Mouse (Mus musculus) cerebellum, adult 2 months (tissue): ENCODE results near the gene Cdk5r1. TPM values are rescaled to one million over a fixed set of nuclear protein-coding genes. Genes with fewer than 3 reads are reported as not detected.
A peak's percentile ranks its signal among the peaks of the same experiment; 100 is the strongest.

Experiments used
- DNase-seq, 2 experiments: peaks; one replicate each; pipeline ENCODE4 v3.0.0; 2021
- H3K27ac ChIP-seq: fragments of 200-500 bp; 2 replicates; pipeline ENCODE4 v1.5.1; 2012; ENCODE audit warnings: low read length, control low read depth, inconsistent platforms; ENCODE audit not compliant: insufficient read depth
- H3K27me3 ChIP-seq: fragments of 200-500 bp; 2 replicates; pipeline ENCODE4 v1.6.1; 2012; ENCODE audit warnings: inconsistent platforms, mild to moderate bottlenecking, low read length, moderate library complexity; ENCODE audit not compliant: control insufficient read depth, insufficient read depth
- H3K4me1 ChIP-seq: fragments of 200-500 bp; 2 replicates; pipeline ENCODE4 v1.6.1; 2011; ENCODE audit warnings: low read length; ENCODE audit not compliant: control insufficient read depth, insufficient read depth
- H3K4me3 ChIP-seq: fragments of 200-500 bp; replicated peaks from 2 replicates; pipeline ENCODE3; 2011; ENCODE audit warnings: mild to moderate bottlenecking, low read depth, low read length, control low read depth; ENCODE audit not compliant: insufficient read depth
- CTCF ChIP-seq: fragments of 200-500 bp; IDR thresholded peaks from 2 replicates; pipeline ENCODE4 v1.5.1; 2011; ENCODE audit warnings: low read depth, mild to moderate bottlenecking, control low read depth, low read length, moderate library complexity, borderline replicate concordance; ENCODE audit not compliant: insufficient read depth
- POLR2A ChIP-seq: fragments of 200-500 bp; IDR thresholded peaks from 2 replicates; pipeline ENCODE4 v1.6.1; 2011; ENCODE audit warnings: low read length, control low read depth, borderline replicate concordance; ENCODE audit not compliant: insufficient read depth
- WGBS: fragments of 180-500 bp; shearing (Covaris S2); methylation state at CpG from one replicate; pipeline ENCODE4 v1.1.7; 2018; 5-methylcytosine and 5-hydroxymethylcytosine counted together
- polyA plus RNA-seq: library from polyadenylated mRNA; depleted of rRNA; stranded (reverse); fragments of >200 nt; gene quantifications from 2 replicates; pipeline ENCODE4 v1.2.3, GENCODE M21; 2012

The Cdk5r1 gene
- polyA plus RNA-seq, 1 experiment: 86.7 TPM

- no peak overlapping the region for H3K27ac ChIP-seq
- WGBS: 89% methylated on average over 10 of the region's 10 CpGs
- H3K27me3 ChIP-seq: no peaks in the 10 kb centered on the region
- TF ChIP-seq POLR2A (no peak), CTCF (no peak)
- DNase-seq: no peak
- no peaks in the 10 kb centered on the region; the same call in 1 of the 2 replicates for H3K4me1 ChIP-seq
- H3K4me3 ChIP-seq: no peak overlapping the region
Measured at GRCm38 (mm10) chr11:80510124-80510523, 33.3 kb downstream of the Cdk5r1 start.

GRCm38 (mm10) chr11:80512313-80513056 is 35.7 kb downstream of the Cdk5r1 start:
- no peak for DNase-seq

GRCm38 (mm10) chr11:80513796-80514195 is 37.0 kb downstream of the Cdk5r1 start:
- H3K27ac ChIP-seq: no peak overlapping the region
- TF ChIP-seq POLR2A (no peak), CTCF (no peak)
- no peak overlapping the region for H3K4me3 ChIP-seq
- DNase-seq: no peak
- peaks cover 6% of the 10 kb centered on the region for H3K4me1 ChIP-seq
- no peaks in the 10 kb centered on the region for H3K27me3 ChIP-seq
- 53% methylated on average over 7 of the region's 7 CpGs for WGBS

More at GRCm38 (mm10) chr11:80512313-80513056, 35.7 kb downstream of the Cdk5r1 start:
- no peak overlapping the region for H3K27ac ChIP-seq
- H3K27me3 ChIP-seq: no peaks in the 10 kb centered on the region
- no peaks in the 10 kb centered on the region; the same call in 1 of the 2 replicates for H3K4me1 ChIP-seq
- H3K4me3 ChIP-seq: no peak overlapping the region
- TF ChIP-seq POLR2A (no peak), CTCF (no peak)
- 76% methylated on average over 19 of the region's 19 CpGs for WGBS

- no peak for DNase-seq
- TF ChIP-seq CTCF (no peak), POLR2A (no peak)
- Histone ChIP-seq H3K4me3 (no peak overlapping the region), H3K27me3 (no peaks in the 10 kb centered on the region), H3K4me1 (peaks cover 6% of the 10 kb centered on the region), H3K27ac (no peak overlapping the region)
- 53% methylated on average over 1 of the region's 1 CpGs for WGBS
Measured at GRCm38 (mm10) chr11:80515346-80515745, 38.5 kb downstream of the Cdk5r1 start.

GRCm38 (mm10) chr11:80515895-80516294 is 39.1 kb downstream of the Cdk5r1 start:
- DNase-seq: no peak
- 80% methylated on average over 8 of the region's 8 CpGs for WGBS
- Histone ChIP-seq H3K4me3 (no peak overlapping the region), H3K27ac (no peak overlapping the region), H3K4me1 (peaks cover 6% of the 10 kb centered on the region), H3K27me3 (no peaks in the 10 kb centered on the region)
- TF ChIP-seq POLR2A (no peak), CTCF (no peak)

- Histone ChIP-seq H3K27me3 (no peaks in the 10 kb centered on the region), H3K4me3 (no peak overlapping the region), H3K4me1 (peaks cover 8% of the 10 kb centered on the region), H3K27ac (no peak overlapping the region)
- 53% methylated on average over 9 of the region's 9 CpGs for WGBS
- TF ChIP-seq POLR2A: no peak
- no peak for TF ChIP-seq CTCF
- peak in 1 of 2 experiments; percentile 44 for DNase-seq
Measured at GRCm38 (mm10) chr11:80518421-80519367, 41.9 kb downstream of the Cdk5r1 start.

- WGBS: 76% methylated on average over 2 of the region's 2 CpGs
- DNase-seq: no peak
- no peak overlapping the region for H3K27ac ChIP-seq
- H3K4me3 ChIP-seq: no peak overlapping the region
- H3K27me3 ChIP-seq: no peaks in the 10 kb centered on the region
- no peak for TF ChIP-seq POLR2A
- TF ChIP-seq CTCF: no peak
- peaks cover 8% of the 10 kb centered on the region for H3K4me1 ChIP-seq
Measured at GRCm38 (mm10) chr11:80521148-80521547, 44.3 kb downstream of the Cdk5r1 start.
